Mouse (Mus musculus) left cerebral cortex, adult 9 months (tissue): ENCODE data around the gene Tnrc6b.
A peak's percentile ranks its signal among the peaks of the same experiment; 100 is the strongest.

Experiments
- DNase-seq, 2 experiments: peaks; one replicate each; pipeline ENCODE4 v3.0.0; 2022; ENCODE audit warnings: low spot score in 2 of 2

Gene Tnrc6b

DNA sequence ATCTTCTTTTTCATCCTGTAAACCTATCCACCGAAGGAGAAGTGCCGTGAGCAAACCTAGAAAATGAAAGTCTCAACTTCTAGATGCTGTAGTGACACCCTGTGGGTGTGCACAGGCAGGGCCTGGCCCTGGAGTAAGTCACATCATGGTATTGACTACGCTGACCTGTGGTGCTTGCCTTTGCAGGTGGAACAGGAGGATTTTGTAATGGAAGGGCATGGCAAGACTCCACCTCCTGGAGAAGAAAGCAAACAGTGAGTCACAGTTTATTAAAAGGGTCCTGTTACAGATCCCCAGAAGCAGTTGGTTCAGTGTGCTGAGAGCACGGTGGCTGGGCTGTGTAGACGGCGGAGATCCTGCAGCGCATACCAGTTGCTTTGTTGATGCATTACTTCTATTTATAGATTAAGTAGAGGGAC is 73.4 kb downstream of the Tnrc6b start:
- no peak for DNase-seq

GRCm38 (mm10) chr15:80785699-80786098 is 74.6 kb downstream of the Tnrc6b start:
- DNase-seq, result no peak

- no peak for DNase-seq
Measured at GRCm38 (mm10) chr15:80787746-80788145, 76.6 kb downstream of the Tnrc6b start.

GRCm38 (mm10) chr15:80792556-80792955 is 81.4 kb downstream of the Tnrc6b start:
- DNase-seq, result no peak

- no peak for DNase-seq
Measured at GRCm38 (mm10) chr15:80795076-80795475, 84.0 kb downstream of the Tnrc6b start.

DNA sequence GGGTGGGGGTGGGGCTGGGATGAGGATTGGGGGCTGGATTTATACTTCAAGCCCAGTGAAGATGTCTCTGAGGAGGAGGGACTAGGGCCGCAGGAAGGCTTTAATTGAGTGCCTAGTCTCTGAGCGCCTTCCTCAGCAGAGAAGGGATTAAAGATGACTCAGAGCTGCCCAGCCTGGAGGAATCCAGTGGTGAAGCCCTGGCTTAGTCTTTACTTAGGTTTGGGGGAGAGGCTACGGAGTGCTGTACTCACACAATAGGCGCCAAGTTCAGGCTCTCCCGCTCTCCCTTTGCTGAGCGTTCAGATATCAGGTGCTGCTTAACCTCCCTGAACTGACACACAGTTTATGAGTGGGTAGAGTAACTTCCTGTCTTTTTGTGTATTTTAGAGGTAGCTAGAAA is 86.6 kb downstream of the Tnrc6b start:
- DNase-seq, result peak in 1 of 2 experiments; percentile 32

DNA sequence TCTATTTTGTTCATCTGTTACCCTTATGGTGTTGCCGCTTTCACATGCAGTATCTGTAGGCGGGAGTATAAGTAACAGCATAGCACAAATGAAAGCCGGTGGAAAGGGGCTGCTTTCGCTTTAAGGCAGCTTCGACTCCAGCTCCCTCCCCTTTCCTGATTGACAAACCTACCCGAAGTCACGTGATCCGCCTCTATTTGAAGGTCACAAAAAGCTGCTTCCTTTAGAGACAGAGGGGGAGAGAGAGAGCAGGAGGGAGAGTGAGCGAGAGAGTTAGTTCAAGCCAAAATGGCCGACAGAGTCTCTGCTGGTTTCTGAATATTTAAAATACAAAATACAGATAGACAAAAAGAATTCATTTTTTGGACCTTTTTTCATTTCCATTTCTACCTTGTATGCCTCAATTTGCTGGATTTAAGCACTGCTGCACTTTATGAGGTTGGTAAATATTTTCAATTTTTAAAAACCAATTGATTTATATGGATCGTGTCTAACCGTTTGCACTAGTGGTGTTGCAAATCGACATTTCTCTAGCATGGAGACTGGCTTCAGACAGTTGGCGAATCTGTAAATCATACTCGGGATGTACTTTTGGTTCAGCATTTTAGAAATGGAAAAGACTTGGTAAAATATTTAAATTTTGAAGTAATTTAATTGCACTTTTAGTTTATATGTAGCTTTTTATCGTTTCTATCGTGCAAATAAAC is 87.4 kb downstream of the Tnrc6b start:
- peak; percentile 90 to 97 for DNase-seq

DNA sequence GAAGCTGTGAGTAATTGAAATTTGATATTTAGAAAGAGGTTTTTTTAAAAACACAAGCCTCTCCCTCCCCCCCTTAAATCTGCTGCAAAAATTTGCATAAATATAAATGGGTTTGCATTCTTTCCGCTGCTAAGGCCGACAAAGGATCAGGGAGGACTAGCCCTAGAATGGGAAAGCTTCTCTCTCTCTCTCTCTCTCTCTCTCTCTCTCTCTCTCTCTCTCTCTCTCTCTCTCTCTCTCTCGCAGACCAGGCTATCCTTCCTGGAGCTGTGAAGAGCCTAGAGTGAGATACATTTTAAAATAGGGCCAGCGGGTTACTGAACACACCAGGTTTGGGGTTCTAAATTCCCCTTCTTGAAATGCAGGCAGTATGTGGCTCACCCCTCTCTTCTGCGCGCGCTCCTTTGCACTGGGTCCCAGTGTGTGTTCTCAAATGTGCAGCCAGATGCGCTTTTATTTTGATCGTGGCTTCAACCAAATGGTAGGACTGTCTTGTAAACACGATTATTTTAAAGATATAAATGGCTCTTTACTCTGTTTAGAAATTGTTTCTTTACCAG is 88.0 kb downstream of the Tnrc6b start:
- DNase-seq, result peak in 1 of 2 experiments; percentile 30

DNA sequence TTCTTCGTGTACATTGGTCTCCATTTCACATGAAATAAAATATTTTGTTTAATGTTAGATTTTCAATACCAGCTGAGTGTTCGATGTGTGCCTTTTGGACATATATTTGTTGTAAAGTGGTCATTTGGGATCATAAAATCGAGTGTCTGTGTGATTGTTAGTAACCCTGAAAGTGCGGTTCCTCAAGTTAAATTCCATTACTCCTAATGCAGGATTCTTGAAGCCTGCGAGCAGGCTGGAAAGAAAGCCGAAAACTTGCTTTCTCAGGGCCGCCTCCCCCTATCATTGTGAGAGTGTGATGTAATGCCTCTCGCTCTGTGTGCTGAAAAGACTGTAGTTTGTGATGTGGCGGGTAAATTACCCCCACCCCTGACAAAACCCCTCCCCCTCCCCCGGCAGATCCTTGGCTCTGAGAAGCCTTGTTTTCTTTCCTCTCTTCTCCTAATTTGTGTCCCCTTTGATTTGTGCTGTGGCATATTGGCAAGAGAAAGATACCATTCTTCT is 88.6 kb downstream of the Tnrc6b start:
- DNase-seq, result peak; percentile 30 to 43

DNA sequence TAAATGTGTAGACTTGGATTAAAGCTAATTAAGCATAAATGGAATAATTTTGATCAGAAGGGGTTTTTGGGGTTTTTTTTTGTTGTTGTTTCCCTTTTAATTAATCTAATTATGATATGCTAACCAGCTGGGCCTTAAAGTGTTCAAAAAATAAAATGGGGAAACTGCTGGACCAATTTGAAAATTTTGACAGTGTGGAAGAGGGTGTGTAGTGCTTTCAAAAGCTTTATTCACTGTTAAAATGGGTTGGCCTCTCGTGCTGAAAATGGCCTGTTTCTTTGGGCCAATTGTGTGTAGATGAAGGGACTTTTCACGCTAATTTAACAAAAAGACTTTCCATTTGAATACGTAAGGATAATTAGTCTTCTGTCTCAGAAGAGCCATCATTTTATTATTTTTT is 89.1 kb downstream of the Tnrc6b start:
- no peak for DNase-seq

- no peak for DNase-seq
Measured at GRCm38 (mm10) chr15:80800765-80801164, 89.7 kb downstream of the Tnrc6b start.

DNA sequence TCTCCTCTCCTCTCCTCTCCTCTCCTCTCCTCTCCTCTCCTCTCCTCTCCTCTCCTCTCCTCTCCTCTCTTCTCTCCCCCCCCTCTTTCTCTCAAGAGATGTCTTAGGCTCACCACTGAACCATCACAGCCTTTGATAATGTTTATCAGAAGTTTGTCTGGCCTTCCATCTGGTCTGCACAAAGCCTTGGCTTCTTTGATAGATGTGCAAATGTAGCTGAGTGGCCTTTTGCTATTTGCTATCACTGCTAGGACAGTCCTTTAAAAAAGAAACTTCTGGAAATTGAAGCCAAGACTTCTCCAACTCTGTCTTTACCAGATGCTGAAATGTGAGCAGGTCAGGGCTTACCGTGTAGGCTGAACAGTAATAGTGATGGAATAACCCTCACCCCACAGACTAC is 90.5 kb downstream of the Tnrc6b start:
- DNase-seq, result no peak

DNA sequence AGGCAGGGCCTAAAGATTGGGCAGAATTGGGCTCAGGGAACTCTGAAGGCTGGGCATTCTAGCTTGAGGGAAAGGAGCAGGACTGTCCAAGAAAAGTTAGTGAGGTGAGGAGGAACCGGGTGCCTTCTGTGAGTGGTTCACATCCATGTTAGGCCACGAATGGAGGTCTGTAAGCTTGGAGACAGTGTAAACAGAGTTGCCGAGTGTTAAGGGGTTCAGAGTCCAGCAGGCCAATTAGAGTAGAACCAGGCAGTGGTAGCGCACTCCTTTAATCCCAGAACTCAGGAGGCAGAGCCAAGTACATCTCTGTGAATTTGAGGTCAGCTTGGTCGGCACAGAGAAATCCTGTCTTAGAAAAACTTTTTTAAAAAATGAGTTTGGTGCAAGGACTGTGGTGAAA is 96.0 kb downstream of the Tnrc6b start:
- no peak for DNase-seq

DNA sequence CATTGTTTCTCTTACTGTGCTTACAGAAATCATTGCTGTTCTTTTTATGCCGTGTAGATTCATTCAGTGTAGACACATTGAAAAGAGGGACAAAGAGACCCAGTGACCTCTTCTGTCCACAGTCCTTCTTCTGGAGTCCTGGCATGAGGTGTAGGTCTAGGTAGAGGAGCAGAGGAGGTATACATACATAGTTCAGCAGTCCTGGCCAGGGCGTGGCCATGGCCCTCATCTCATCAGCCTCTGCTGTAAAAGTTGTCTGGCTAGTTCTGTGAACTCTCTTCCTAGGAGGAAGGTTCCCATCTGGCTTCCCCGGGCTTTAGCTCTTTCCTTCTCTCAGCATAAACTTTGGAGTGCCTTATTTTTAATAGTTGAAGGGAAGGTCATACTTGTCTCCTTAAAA is 99.1 kb downstream of the Tnrc6b start:
- no peak for DNase-seq

DNA sequence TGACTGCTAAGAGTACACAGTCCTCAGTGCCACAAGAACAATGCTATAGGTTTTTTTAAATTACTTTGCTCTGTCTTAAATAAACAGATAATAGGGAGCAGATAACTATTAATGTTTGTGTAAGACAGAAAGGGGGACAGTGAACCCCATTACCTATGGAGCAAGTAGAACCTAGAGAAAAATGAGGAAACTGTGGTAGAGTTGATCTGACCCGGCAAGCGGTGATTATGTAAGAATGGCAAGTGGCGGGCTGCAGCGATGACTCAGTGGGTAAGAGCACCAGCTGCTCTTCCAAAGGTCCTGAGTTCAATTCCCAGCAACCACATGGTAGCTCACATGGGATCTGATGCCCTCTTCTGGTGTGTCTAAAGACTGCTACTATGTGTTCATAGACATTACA is 101.7 kb downstream of the Tnrc6b start:
- DNase-seq, result no peak

- no peak for DNase-seq
Measured at GRCm38 (mm10) chr15:80814792-80815191, 103.7 kb downstream of the Tnrc6b start.

DNA sequence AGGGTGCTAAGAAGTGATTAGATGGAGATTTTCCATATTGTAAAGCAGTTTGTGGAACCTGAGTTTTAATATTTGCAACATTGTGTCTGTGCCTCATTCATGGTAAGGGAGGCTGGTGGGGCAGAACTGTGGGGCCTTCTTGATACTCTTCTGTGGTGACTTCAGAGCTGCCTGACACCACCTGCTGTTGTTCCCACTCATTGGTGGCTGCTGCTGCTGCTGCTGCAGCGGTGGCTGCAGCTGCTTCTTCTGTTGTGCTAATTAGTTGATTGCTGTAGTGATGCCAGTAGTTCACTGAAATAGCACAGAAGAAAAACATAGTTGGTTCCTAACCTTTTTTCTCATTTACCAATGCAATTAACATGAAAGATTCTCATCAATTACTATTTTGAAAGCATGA is 111.2 kb downstream of the Tnrc6b start:
- DNase-seq, result no peak

DNA sequence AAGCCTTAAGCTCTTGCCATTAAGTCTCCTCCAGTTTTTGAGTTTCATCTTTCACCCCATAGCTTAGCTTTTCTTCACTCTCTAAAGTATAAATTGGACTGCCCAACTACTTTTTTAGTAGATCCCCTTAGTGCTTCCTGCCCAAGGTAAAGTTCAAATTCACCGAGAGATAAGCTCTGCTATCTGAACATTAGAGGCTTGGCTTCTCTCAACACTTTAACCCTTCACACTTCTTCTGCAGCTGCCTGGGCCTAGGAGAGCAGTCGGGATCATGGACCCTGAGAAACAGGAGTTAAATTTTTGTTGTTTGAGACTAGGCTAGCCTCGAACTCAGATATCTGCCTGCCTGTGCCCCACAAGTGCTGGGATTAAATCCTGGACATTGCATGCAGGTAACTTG is 120.1 kb downstream of the Tnrc6b start:
- DNase-seq, result no peak

- DNase-seq, result no peak
Measured at GRCm38 (mm10) chr15:80832808-80833207, 121.7 kb downstream of the Tnrc6b start.

DNA sequence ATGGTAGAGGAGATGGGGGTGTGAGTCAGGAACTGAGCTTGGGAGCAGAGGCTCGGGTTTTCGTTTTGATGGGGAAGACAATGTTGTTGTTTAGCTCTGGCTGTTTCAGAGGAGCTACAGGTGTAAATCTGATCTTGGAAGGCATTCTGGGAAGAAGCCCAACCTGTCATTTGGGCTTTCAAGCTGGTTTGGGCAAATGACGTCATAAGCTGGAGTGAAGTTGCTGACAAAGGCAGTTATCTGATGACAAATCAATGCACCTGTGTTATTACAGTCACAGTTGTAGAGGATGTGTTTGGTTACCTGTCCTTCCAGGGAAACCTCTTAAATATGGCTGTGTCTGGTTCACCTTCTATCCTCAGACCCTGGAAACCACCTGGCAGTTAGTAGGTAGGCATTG is 125.1 kb downstream of the Tnrc6b start:
- DNase-seq, result no peak

GRCm38 (mm10) chr15:80838836-80839235 is 127.7 kb downstream of the Tnrc6b start:
- no peak for DNase-seq

GRCm38 (mm10) chr15:80839653-80840420 is 128.7 kb downstream of the Tnrc6b start:
- DNase-seq, result peak in 1 of 2 experiments; percentile 33

- DNase-seq, result no peak
Measured at GRCm38 (mm10) chr15:80844262-80844661, 133.1 kb downstream of the Tnrc6b start.
